Mouse (Mus musculus): Measurements from ENCODE around the gene Mesp2. TPM values are rescaled to one million over a fixed set of nuclear protein-coding genes. Genes with fewer than 3 reads are reported as not detected.

Mesp2 gene
- polyA plus RNA-seq, 1 experiment from 2014 or later: 0.28 TPM

DNA sequence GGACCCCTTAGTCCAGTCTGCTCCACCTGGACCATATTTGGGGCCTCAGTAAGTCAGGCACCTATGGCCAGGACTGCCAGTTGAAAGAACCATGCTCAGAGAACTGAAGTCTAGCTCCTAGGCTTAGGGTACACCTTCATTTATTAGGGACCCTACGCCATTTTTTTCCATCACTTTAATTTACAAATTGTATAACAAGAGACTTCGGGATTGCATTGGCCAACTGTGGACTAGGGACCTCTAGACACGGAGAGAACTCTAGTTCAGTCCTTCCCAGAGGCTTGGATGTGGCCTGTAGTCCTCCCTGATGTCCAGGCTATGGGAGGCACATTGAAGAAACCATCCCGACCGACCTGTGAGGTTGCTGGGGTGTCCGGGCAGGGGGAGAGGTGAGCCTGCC is 16.8 kb upstream of the Mesp2 start, which contains the start of gene Mesp1:
Mesp1 (minus strand) TSS at position 101 of the 400 bp plus-strand sequence.
- Histone ChIP-seq H3K9ac (peak within 1 kb of the TSS; percentile 46), H3K27ac (ENCODE audit: low read depth) (no peak within 1 kb of the TSS), H3K4me1 (ENCODE audit: insufficient read depth) (0 out of 2 replicates have a peak, but pooled peaks cover 2% of the 10 kb centered on the region), H3K9me3 (ENCODE audit: low read depth, low read length) (no peaks in the 10 kb centered on the region), H3K36me3 (ENCODE audit: insufficient read depth) (no peaks in the 10 kb centered on the region), H3K4me2 (peak within 1 kb of the TSS; percentile 73), H3K27me3 (ENCODE audit: insufficient read depth, low read length) (peaks cover 50% of the 10 kb centered on the region), H3K4me3 (ENCODE audit: low read depth, low read length) (peak within 1 kb of the TSS; percentile 40)
- WGBS: 70% methylated on average over 6 of the region's 6 CpGs
- TF ChIP-seq CTCF (IDR thresholded peaks at IDR 0.05; ENCODE audit: low read depth): no peak
- no peak for ATAC-seq (ENCODE audit: insufficient read depth)
- no peak for DNase-seq

DNA sequence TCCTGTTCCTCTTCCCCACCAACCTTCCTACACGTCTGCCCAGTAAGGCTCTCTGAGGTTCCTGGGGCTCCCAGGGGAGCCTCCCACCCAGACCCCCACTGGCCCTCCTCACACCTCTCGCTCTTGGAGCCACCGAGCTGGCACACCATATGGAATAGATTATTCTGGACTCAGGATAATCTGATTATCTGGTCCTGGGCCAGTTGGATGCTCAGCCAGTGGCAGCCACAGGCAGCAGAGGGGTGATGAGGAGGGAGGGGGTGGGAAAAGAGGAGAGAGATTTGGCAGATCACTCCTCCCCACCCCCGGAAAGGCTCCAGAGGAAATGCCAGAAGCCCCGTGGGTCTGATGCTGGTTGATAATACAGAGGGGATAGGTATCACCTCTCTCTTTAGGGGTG is 11.9 kb upstream of the Mesp2 start:
- no peak overlapping the region for H3K4me3 ChIP-seq (ENCODE audit: low read depth, low read length)
- no peak overlapping the region for H3K9ac ChIP-seq
- H3K27me3 ChIP-seq (ENCODE audit: insufficient read depth, low read length): peaks cover 10% of the 10 kb centered on the region; the same call in 1 of the 2 replicates
- TF ChIP-seq CTCF (IDR thresholded peaks at IDR 0.05; ENCODE audit: low read depth): no peak
- no peaks in the 10 kb centered on the region for H3K36me3 ChIP-seq (ENCODE audit: insufficient read depth)
- 19% methylated on average over 5 of the region's 5 CpGs for WGBS
- H3K4me2 ChIP-seq: no peak overlapping the region
- DNase-seq: no peak
- no peak for ATAC-seq (ENCODE audit: insufficient read depth)
- H3K27ac ChIP-seq (ENCODE audit: low read depth): no peak overlapping the region
- H3K4me1 ChIP-seq (ENCODE audit: insufficient read depth): no peaks in the 10 kb centered on the region
- H3K9me3 ChIP-seq (ENCODE audit: low read depth, low read length): no peaks in the 10 kb centered on the region

DNA sequence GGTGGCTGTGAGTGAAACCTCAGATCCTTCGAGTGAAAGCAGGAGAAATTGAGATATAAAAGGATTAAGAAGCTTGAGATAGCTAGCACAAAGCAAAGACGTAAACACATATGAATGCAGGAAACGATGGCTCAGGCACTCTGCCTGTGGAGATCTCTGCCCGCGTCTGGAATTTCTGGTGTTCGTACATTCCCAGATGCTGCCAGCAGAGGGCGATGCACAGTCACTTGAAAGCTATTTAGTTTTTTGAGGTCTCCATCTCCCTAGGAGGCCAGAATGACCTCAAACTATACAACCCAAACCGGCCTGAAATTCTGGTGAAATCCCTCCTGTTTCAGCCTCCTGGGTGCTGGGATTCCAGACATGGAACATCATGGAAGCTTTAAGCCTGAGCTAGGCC is 11.5 kb upstream of the Mesp2 start:
- WGBS: 1% methylated on average over 8 of the region's 8 CpGs
- Histone ChIP-seq H3K27me3 (ENCODE audit: insufficient read depth, low read length) (peaks cover 6% of the 10 kb centered on the region; the same call in 1 of the 2 replicates), H3K36me3 (ENCODE audit: insufficient read depth) (no peaks in the 10 kb centered on the region), H3K27ac (ENCODE audit: low read depth) (no peak overlapping the region), H3K4me1 (ENCODE audit: insufficient read depth) (no peaks in the 10 kb centered on the region), H3K9me3 (ENCODE audit: low read depth, low read length) (no peaks in the 10 kb centered on the region), H3K4me2 (no peak overlapping the region), H3K9ac (no peak overlapping the region), H3K4me3 (ENCODE audit: low read depth, low read length) (no peak overlapping the region)
- DNase-seq: peak; percentile 93
- peak; percentile 89 for TF ChIP-seq CTCF (IDR thresholded peaks at IDR 0.05; ENCODE audit: low read depth)
- 0 out of 2 replicates have a peak, but pooled peaks have one; percentile 38 for ATAC-seq (ENCODE audit: insufficient read depth)

DNA sequence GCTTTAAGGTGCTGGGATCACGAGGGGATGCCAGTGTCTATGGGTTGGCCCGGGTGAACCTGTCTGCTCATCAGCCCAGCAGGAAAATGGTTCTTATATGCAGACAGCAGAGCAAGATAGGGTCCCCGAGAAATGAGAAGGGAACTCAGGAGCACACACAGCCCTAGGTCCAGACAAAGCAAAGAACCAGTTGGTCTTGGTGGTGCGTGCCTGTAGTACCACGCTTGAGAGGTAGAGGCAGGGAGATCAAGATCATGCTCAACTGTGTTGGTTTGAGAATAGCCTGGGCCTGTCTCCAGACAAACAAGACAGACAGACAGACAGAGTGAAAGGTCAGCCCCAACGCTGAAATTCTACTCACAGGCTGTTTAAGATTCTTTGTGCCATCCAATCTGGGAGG is 11.0 kb upstream of the Mesp2 start:
- no peaks in the 10 kb centered on the region for H3K9me3 ChIP-seq (ENCODE audit: low read depth, low read length)
- ATAC-seq (ENCODE audit: insufficient read depth) (no peak), DNase-seq (no peak)
- H3K9ac ChIP-seq: no peak overlapping the region
- 0 out of 2 replicates have a peak, but pooled peaks have one; percentile 2 for TF ChIP-seq CTCF (IDR thresholded peaks at IDR 0.05; ENCODE audit: low read depth)
- peaks cover under 1% of the 10 kb centered on the region; the same call in 1 of the 2 replicates for H3K27me3 ChIP-seq (ENCODE audit: insufficient read depth, low read length)
- 69% methylated on average over 6 of the region's 6 CpGs for WGBS
- H3K27ac ChIP-seq (ENCODE audit: low read depth): no peak overlapping the region
- no peaks in the 10 kb centered on the region for H3K36me3 ChIP-seq (ENCODE audit: insufficient read depth)
- no peaks in the 10 kb centered on the region for H3K4me1 ChIP-seq (ENCODE audit: insufficient read depth)
- H3K4me2 ChIP-seq: no peak overlapping the region
- H3K4me3 ChIP-seq (ENCODE audit: low read depth, low read length): no peak overlapping the region

DNA sequence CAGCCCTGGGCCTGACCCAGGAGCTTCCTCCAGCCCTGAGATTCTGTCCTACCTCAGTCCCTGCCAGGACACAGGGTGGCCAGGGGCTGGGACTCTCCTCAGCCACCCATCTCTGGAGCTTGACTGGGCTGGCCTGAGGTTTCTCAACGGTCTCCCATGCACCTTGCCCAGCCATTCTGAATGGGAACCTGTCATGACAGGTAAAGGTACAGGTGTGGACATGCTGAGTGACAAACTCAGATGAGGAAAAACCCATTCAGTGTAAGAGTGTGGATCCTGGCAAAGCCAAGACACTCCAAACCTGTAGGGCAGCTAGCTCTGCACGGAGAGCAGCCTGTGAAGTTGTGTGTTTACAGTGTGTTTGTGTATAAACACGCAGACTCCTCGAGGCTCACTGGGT is 10.2 kb upstream of the Mesp2 start:
- Histone ChIP-seq H3K4me1 (ENCODE audit: insufficient read depth) (no peaks in the 10 kb centered on the region), H3K27ac (ENCODE audit: low read depth) (no peak overlapping the region), H3K27me3 (ENCODE audit: insufficient read depth, low read length) (no peaks in the 10 kb centered on the region), H3K36me3 (ENCODE audit: insufficient read depth) (no peaks in the 10 kb centered on the region), H3K9me3 (ENCODE audit: low read depth, low read length) (no peaks in the 10 kb centered on the region), H3K9ac (no peak overlapping the region), H3K4me3 (ENCODE audit: low read depth, low read length) (no peak overlapping the region), H3K4me2 (no peak overlapping the region)
- ATAC-seq (ENCODE audit: insufficient read depth): no peak
- DNase-seq: no peak
- 60% methylated on average over 4 of the region's 4 CpGs for WGBS
- no peak for TF ChIP-seq CTCF (IDR thresholded peaks at IDR 0.05; ENCODE audit: low read depth)

DNA sequence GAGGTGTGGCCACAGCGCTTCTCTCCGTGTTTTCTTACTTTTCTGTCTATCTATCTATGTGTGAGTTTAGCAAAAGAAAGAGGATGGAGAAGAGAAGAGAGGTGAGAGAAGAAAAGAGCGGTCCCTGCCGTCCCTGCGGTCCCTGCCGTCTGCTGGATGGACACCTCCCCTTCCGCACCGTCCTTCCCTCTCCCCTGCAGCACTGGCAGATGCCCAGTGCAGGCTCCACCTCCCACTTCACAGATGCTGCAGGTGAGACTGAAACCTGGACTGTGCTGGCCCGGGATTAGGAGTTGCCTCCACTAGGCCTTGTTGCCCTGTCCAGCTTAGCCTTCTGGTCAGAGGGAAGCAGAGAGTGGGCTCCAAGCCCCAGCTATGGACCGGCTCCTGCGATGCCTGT is 9.1 kb upstream of the Mesp2 start:
- Histone ChIP-seq H3K4me1 (ENCODE audit: insufficient read depth) (no peaks in the 10 kb centered on the region), H3K9me3 (ENCODE audit: low read depth, low read length) (no peaks in the 10 kb centered on the region), H3K27ac (ENCODE audit: low read depth) (no peak overlapping the region), H3K36me3 (ENCODE audit: insufficient read depth) (no peaks in the 10 kb centered on the region), H3K27me3 (ENCODE audit: insufficient read depth, low read length) (no peaks in the 10 kb centered on the region), H3K4me2 (no peak overlapping the region), H3K4me3 (ENCODE audit: low read depth, low read length) (no peak overlapping the region), H3K9ac (no peak overlapping the region)
- TF ChIP-seq CTCF (IDR thresholded peaks at IDR 0.05; ENCODE audit: low read depth): no peak
- DNase-seq (no peak), ATAC-seq (ENCODE audit: insufficient read depth) (no peak)
- 54% methylated on average over 11 of the region's 11 CpGs for WGBS

DNA sequence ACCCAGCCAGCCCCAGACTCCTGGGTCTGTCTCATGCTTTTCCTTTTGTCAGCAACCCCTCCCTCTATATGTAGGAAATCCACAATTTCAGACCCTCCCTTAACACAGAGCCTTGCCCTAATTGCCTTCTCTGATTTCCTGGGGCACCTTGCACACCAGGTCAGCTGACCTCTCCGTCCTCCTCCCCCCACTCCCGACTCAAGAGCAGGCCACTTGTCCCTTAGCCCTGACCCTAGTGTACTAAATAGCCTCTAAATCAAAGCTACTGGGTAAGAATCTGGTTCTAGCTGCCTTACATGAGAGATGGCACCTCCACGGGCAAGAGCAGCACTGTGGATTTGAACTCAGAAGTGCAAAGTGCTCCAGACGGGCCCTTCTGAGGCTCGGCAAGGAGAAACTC is 8.5 kb upstream of the Mesp2 start:
- no peak overlapping the region for H3K4me3 ChIP-seq (ENCODE audit: low read depth, low read length)
- H3K27ac ChIP-seq (ENCODE audit: low read depth): no peak overlapping the region
- no peaks in the 10 kb centered on the region for H3K36me3 ChIP-seq (ENCODE audit: insufficient read depth)
- TF ChIP-seq CTCF (IDR thresholded peaks at IDR 0.05; ENCODE audit: low read depth): no peak
- WGBS: 40% methylated on average over 5 of the region's 5 CpGs
- DNase-seq (no peak), ATAC-seq (ENCODE audit: insufficient read depth) (no peak)
- H3K9ac ChIP-seq: no peak overlapping the region
- no peak overlapping the region for H3K4me2 ChIP-seq
- H3K4me1 ChIP-seq (ENCODE audit: insufficient read depth): no peaks in the 10 kb centered on the region
- no peaks in the 10 kb centered on the region for H3K27me3 ChIP-seq (ENCODE audit: insufficient read depth, low read length)
- H3K9me3 ChIP-seq (ENCODE audit: low read depth, low read length): no peaks in the 10 kb centered on the region

DNA sequence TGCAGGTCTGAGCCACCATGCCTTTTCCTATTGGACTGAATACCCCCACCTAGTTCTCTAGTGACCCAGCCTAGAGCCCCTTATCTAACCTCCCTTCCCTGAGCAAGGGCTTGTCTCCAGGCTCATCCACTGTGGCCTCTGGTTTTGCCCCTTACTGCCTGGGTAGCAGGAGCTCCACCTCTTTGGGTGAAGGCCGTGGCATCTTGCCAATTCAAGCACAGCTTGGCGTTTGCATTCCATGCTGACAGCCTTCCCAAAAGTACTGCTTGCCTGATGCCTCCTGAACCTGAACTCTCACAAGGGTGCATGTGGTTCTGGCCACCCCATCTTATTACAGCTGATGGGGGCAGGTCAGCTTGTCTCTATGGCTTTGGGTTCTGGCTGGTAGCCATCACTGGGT is 6.6 kb upstream of the Mesp2 start:
- no peak overlapping the region for H3K4me2 ChIP-seq
- H3K36me3 ChIP-seq (ENCODE audit: insufficient read depth): no peaks in the 10 kb centered on the region
- no peak for ATAC-seq (ENCODE audit: insufficient read depth)
- H3K27ac ChIP-seq (ENCODE audit: low read depth): no peak overlapping the region
- H3K9ac ChIP-seq: no peak overlapping the region
- 24% methylated on average over 2 of the region's 2 CpGs for WGBS
- no peak for TF ChIP-seq CTCF (IDR thresholded peaks at IDR 0.05; ENCODE audit: low read depth)
- DNase-seq: peak; percentile 69
- no peaks in the 10 kb centered on the region for H3K9me3 ChIP-seq (ENCODE audit: low read depth, low read length)
- H3K27me3 ChIP-seq (ENCODE audit: insufficient read depth, low read length): no peaks in the 10 kb centered on the region
- no peak overlapping the region for H3K4me3 ChIP-seq (ENCODE audit: low read depth, low read length)
- H3K4me1 ChIP-seq (ENCODE audit: insufficient read depth): no peaks in the 10 kb centered on the region

All from lung, embryonic 14.5 days (tissue).